Mouse (Mus musculus) heart, embryonic 12.5 days (tissue): ENCODE results near the gene Rgs19. TPM values are rescaled to one million over a fixed set of nuclear protein-coding genes. Genes with fewer than 3 reads are reported as not detected.
A peak's percentile ranks its signal among the peaks of the same experiment; 100 is the strongest.

Source experiments
- ATAC-seq: fragments of 200-750 bp; cut with Nextera tagmentation; 2 replicates; pipeline ENCODE4 v1.8.0; 2017; ENCODE audit warnings: moderate TSS enrichment, moderate library complexity; ENCODE audit not compliant: insufficient number of reproducible peaks, low FRiP score
- H3K27ac ChIP-seq: fragments of 300-500 bp; sonication (generic); 2 replicates; pipeline ENCODE4 v1.5.1; 2016; ENCODE audit warnings: mild to moderate bottlenecking, moderate library complexity; ENCODE audit not compliant: poor library complexity, severe bottlenecking
- H3K27me3 ChIP-seq: fragments of 300-500 bp; sonication (generic); replicated peaks from 2 replicates; pipeline ENCODE4 v1.6.1; 2016; ENCODE audit warnings: mild to moderate bottlenecking, moderate library complexity
- H3K36me3 ChIP-seq: fragments of 300-500 bp; sonication (generic); 2 replicates; pipeline ENCODE4 v1.6.1; 2016; ENCODE audit warnings: mild to moderate bottlenecking, moderate library complexity
- H3K4me1 ChIP-seq: fragments of 300-500 bp; sonication (generic); replicated peaks from 2 replicates; pipeline ENCODE4 v1.6.1; 2016; ENCODE audit warnings: mild to moderate bottlenecking
- H3K4me2 ChIP-seq: fragments of 300-500 bp; sonication (generic); 2 replicates; pipeline ENCODE4 v1.6.1; 2016; ENCODE audit warnings: mild to moderate bottlenecking, moderate library complexity
- H3K4me3 ChIP-seq: fragments of 300-500 bp; sonication (generic); 2 replicates; pipeline ENCODE4 v1.5.1; 2016; ENCODE audit warnings: mild to moderate bottlenecking
- H3K9ac ChIP-seq: fragments of 300-500 bp; sonication (generic); 2 replicates; pipeline ENCODE4 v1.6.1; 2016; ENCODE audit warnings: mild to moderate bottlenecking, moderate library complexity
- H3K9me3 ChIP-seq: fragments of 300-500 bp; sonication (generic); replicated peaks from 2 replicates; pipeline ENCODE4 v1.6.1; 2016; ENCODE audit warnings: mild to moderate bottlenecking, moderate library complexity
- WGBS: fragments of 180-500 bp; shearing (Covaris S2); methylation state at CpG from one replicate; pipeline ENCODE4 v1.1.7; 2016; 5-methylcytosine and 5-hydroxymethylcytosine counted together
- polyA plus RNA-seq: library from polyadenylated mRNA; unstranded; fragments of >200 nt; fragmentation: Nextera tagmentation; extraction: Ambion mirVana; gene quantifications from 2 replicates; pipeline ENCODE4 v1.2.1, GENCODE M21; 2016

The Rgs19 gene
- polyA plus RNA-seq, 1 experiment from 2014 or later: 45.4 TPM

DNA sequence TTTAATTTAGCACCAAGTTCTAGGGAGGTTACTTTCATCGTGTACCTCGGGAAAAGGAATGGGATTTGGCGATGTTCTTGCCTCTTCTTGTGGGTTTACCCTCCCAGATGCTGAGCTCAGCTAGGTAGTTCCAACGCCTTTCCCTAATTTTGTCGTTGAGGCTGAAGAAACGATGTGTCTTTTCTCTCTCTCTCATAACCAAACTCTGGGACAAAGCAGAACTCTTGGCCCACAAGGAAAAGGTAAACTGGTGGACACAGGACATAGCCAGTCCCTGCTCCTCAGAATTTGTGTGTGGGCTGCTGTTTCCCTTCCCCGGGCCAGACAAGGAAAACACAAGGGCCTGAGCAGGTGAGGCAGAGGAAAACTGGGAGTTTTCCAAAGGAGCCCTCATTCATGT is 21.8 kb downstream of the Rgs19 start:
- H3K9ac ChIP-seq: no peak overlapping the region
- no peaks in the 10 kb centered on the region; the same call in 1 of the 2 replicates for H3K9me3 ChIP-seq
- ATAC-seq: no peak
- peaks cover 35% of the 10 kb centered on the region for H3K4me1 ChIP-seq
- H3K4me3 ChIP-seq: no peak overlapping the region
- peaks cover 78% of the 10 kb centered on the region for H3K27me3 ChIP-seq
- H3K27ac ChIP-seq: no peak overlapping the region
- no peaks in the 10 kb centered on the region for H3K36me3 ChIP-seq
- peak overlapping the region; percentile 85 for H3K4me2 ChIP-seq
- WGBS: 24% methylated on average over 7 of the region's 7 CpGs

DNA sequence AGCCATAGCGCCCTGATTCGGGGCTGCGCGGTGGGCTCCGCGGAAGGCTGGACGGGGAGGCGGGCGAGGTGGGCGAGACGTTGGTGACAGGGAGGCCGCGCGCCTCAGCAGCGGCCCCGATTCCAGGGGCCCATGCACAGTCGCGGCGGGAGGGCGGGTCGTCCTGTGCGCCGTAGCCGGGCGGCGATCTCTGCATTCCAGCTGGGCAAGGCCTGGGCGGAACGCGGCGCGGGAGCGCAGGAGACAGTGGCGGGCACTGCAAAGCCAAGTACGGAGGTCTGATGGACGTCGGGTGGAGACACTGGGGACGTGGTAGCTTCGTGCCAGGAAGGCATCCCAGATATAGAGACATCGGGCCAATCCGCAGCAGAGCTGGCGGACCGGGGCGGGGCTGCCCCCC is 22.5 kb downstream of the Rgs19 start, which contains the start of gene Sox18:
TSS of gene Sox18 (minus strand) at position 315 of the 400 bp plus-strand sequence.
- H3K27ac ChIP-seq: peak within 1 kb of the TSS; percentile 62
- peak; percentile 51 for ATAC-seq
- under 1% methylated on average over 41 of the region's 43 CpGs for WGBS
- H3K4me1 ChIP-seq: peaks cover 34% of the 10 kb centered on the region
- H3K9ac ChIP-seq: peak within 1 kb of the TSS; percentile 70
- no peaks in the 10 kb centered on the region for H3K36me3 ChIP-seq
- peaks cover 78% of the 10 kb centered on the region for H3K27me3 ChIP-seq
- peak within 1 kb of the TSS; percentile 59 for H3K4me3 ChIP-seq
- peak within 1 kb of the TSS; percentile 85 for H3K4me2 ChIP-seq
- H3K9me3 ChIP-seq: no peaks in the 10 kb centered on the region; the same call in 1 of the 2 replicates

DNA sequence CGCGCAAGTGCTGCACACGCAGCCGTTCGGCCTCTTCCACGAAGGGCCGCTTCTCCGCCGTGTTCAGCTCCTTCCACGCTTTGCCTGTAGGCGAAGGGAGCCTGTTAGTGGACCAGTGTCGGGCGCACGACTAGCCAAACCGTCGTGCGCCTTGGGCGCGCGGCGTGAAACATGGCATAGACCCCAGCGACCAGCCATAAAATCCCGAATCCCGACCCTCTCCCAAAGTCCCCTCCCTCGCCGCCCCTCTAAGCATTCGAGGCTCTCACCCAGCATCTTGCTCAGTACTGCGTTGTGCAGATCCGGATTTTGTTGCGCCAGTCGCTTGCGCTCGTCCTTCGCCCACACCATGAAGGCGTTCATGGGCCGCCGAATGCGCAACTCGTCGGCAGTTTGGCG is 22.9 kb downstream of the Rgs19 start:
- under 1% methylated on average over 41 of the region's 41 CpGs for WGBS
- peak overlapping the region; percentile 62 for H3K27ac ChIP-seq
- H3K4me2 ChIP-seq: peak overlapping the region; percentile 85
- H3K4me1 ChIP-seq: peaks cover 32% of the 10 kb centered on the region
- H3K36me3 ChIP-seq: no peaks in the 10 kb centered on the region
- no peak for ATAC-seq
- peaks cover 78% of the 10 kb centered on the region for H3K27me3 ChIP-seq
- H3K4me3 ChIP-seq: peak overlapping the region; percentile 59
- no peaks in the 10 kb centered on the region; the same call in 1 of the 2 replicates for H3K9me3 ChIP-seq
- peak overlapping the region; percentile 70 for H3K9ac ChIP-seq

DNA sequence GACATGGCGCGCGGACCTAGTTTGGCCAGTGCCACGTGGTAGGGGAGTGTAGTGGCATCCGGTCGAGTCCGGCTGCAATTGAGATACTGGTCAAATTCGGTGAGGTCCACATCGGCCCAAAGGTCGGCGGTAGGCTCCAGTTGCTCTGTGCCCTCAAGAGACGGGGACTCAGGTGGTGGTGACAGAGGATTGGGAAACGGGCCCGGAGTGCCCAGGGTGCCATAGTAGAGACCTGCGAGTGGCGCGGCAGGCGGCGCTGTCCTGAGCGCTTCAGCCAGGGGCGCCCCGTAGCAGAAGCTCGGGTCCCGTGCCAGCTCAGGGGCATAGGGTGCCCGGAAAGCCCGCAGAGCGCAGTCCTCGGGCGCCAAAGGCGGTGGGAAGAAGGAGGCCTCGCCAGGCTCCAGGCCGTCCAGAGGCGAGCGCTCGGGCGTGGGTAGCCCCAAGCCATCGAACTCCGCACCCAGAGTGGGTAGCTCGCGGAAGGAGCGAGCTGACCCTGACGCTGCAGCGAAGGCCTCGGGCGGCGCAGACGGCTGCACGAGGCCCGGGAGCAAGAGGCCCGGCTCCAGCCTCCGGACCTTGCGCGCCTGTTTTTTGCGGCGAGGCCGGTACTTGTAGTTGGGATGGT is 23.4 kb downstream of the Rgs19 start:
- Histone ChIP-seq H3K9ac (peak overlapping the region; percentile 70), H3K9me3 (no peaks in the 10 kb centered on the region; the same call in 1 of the 2 replicates), H3K36me3 (no peaks in the 10 kb centered on the region), H3K27ac (peak overlapping the region; percentile 62), H3K4me1 (peaks cover 27% of the 10 kb centered on the region), H3K4me2 (peak overlapping the region; percentile 85), H3K27me3 (peaks cover 77% of the 10 kb centered on the region), H3K4me3 (peak overlapping the region; percentile 59)
- peak; percentile 16; the same call in 1 of the 2 replicates for ATAC-seq
- WGBS: 4% methylated on average over 56 of the region's 56 CpGs

DNA sequence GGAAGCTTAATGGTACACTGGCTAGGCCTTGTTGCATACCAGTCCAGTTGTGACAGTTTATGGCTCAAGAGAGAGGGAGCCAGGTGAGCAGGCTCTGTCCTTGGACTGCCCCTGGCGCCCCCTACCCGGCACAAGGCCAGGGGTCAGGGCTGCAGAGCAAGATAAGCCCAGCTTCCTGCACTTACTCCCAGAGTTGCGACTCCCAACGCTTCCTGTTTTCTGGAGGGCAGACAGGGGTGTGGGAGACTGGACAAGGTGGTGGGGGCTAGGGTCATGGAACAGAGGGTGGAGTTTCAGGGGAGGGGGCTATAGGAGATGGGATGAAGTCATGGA is 30.5 kb downstream of the Rgs19 start:
- 2% methylated on average over 4 of the region's 4 CpGs for WGBS
- peak; percentile 75 for ATAC-seq

DNA sequence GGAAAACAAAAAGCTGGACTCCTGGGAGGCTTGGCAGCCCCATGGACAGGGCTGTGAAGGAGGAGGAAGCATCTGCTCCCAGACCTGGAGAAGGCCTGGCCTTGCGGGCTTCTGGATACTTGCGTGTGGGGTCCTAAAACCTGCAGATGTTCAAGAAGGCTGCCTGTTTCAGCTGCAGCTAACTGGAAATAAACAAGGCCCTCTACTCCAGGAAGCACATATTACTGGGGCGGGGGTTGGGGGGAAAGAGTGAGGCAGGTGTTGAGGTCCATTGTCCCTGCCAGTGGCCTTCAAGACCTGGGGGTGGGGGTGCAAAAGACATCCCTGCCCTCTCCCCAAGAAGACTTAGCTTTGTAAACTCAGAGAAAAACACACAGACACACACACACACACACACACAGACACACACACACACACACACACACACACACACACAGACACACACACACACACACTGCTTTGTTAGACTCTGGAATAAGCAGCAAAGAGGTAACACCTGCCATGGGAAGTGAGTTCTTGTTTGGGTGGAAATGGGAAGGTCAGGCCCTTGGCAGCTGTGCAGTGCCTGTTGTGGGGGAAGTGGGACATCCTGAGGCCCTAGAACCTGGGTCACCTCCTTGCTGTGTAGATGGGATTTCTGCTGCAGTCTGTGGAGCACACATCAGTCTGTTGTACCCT is 31.0 kb downstream of the Rgs19 start:
- H3K36me3 ChIP-seq: 0 out of 2 replicates have a peak, but pooled peaks cover 2% of the 10 kb centered on the region
- no peak overlapping the region for H3K4me2 ChIP-seq
- H3K27ac ChIP-seq: peak overlapping the region; percentile 67
- no peak overlapping the region for H3K4me3 ChIP-seq
- peak; percentile 46 for ATAC-seq
- H3K27me3 ChIP-seq: peaks cover 2% of the 10 kb centered on the region
- H3K4me1 ChIP-seq: peaks cover 32% of the 10 kb centered on the region
- H3K9ac ChIP-seq: no peak overlapping the region; the same call in 1 of the 2 replicates
- whole genome bisulfite sequencing: 80% methylated on average over 3 of the region's 3 CpGs
- no peaks in the 10 kb centered on the region; the same call in 1 of the 2 replicates for H3K9me3 ChIP-seq

More for the DNA sequence above, 30.5 kb downstream of the Rgs19 start:
- Histone ChIP-seq H3K4me2 (no peak overlapping the region), H3K4me3 (no peak overlapping the region), H3K36me3 (0 out of 2 replicates have a peak, but pooled peaks cover 2% of the 10 kb centered on the region), H3K4me1 (peaks cover 32% of the 10 kb centered on the region), H3K27ac (peak overlapping the region; percentile 67), H3K27me3 (peaks cover 7% of the 10 kb centered on the region), H3K9me3 (no peaks in the 10 kb centered on the region; the same call in 1 of the 2 replicates), H3K9ac (no peak overlapping the region; the same call in 1 of the 2 replicates)

DNA sequence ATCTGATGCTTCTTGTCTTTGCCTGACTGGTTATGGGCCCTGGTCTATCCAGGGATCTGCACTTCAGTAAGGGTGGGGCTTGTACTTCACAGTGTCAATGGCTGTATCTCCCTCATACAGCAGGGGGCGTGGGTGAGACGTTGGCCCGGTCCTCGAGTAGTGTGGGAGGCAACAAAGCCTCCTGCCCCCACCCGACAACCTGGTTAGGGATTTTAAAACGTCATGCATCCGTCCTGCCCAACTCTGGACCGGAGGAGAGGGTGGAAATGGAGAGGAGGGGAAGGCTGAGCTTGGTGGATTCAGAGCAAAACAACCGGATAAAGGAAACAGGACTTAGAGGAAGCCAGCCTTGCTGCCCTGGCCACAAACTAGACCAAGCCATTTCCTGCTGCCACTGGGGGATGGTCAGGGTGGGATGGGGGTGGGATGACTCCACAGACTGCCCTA is 34.1 kb downstream of the Rgs19 start:
- 0 out of 2 replicates have a peak overlapping the region, but pooled peaks have one; percentile 20 for H3K4me2 ChIP-seq
- H3K4me1 ChIP-seq: peaks cover 34% of the 10 kb centered on the region
- 0 out of 2 replicates have a peak overlapping the region, but pooled peaks have one; percentile 44 for H3K27ac ChIP-seq
- no peaks in the 10 kb centered on the region for H3K9me3 ChIP-seq
- no peak overlapping the region for H3K4me3 ChIP-seq
- H3K27me3 ChIP-seq: no peaks in the 10 kb centered on the region
- H3K36me3 ChIP-seq: peaks cover 27% of the 10 kb centered on the region
- ATAC-seq: peak; percentile 75
- 5% methylated on average over 9 of the region's 9 CpGs for WGBS
- H3K9ac ChIP-seq: no peak overlapping the region

DNA sequence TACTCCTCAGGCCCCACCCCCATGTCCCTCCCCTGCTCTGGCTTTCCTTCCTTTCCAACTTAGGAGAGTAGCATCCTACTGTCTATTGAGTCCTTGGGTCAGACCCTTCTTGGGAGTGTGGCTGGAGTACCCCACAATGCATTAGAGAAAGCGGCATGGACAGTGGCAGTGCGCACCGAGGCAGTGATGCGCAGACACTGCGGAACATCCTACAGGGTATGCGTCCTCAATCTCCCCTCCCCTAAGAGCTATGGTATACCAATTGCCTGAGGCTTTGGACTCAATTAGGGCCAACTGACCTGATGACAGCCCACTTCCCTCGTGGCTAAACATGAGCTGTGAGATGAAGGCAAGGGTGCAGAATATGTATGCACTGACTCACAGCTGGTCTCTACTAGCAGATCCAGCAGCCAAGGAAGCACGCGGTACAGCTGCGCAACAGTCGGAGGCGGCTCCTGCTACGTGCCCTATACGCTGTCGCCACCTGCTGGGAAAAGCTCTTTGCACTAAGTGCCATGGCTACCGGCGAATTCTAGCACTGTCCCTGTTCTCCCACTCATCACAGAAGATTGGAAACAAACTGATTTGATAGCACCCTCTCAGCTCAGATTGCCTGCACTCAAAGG is 34.7 kb downstream of the Rgs19 start:
- Histone ChIP-seq H3K4me3 (no peak overlapping the region), H3K27ac (0 out of 2 replicates have a peak overlapping the region, but pooled peaks have one; percentile 17), H3K27me3 (no peaks in the 10 kb centered on the region), H3K36me3 (peaks cover 29% of the 10 kb centered on the region), H3K4me1 (peaks cover 34% of the 10 kb centered on the region), H3K9me3 (no peaks in the 10 kb centered on the region), H3K9ac (no peak overlapping the region), H3K4me2 (0 out of 2 replicates have a peak overlapping the region, but pooled peaks have one; percentile 20)
- ATAC-seq: peak; percentile 54; the same call in 1 of the 2 replicates
- 37% methylated on average over 17 of the region's 17 CpGs for WGBS

DNA sequence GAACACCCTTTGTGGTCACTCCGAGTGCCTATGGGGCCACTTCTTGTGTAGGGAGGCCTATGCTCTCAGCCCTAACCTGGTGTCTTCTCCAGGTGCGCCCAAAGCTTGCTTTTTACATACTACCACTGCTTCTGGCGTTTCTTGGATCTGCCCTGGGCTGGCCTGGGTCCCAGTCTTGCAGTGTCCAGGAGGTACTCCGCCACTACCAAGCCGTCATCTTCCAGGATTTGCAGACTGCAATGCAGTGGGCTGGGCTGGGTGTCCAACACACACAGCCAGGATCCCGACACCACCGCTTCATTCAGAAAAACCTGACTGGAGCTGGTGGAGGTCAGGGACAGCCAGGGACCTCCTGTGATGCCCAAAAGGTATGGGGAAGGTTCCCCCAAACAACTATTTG is 35.2 kb downstream of the Rgs19 start:
- Histone ChIP-seq H3K4me2 (no peak overlapping the region), H3K27ac (no peak overlapping the region), H3K9me3 (no peaks in the 10 kb centered on the region), H3K27me3 (no peaks in the 10 kb centered on the region), H3K36me3 (peaks cover 34% of the 10 kb centered on the region), H3K4me3 (no peak overlapping the region), H3K4me1 (peaks cover 39% of the 10 kb centered on the region), H3K9ac (no peak overlapping the region)
- ATAC-seq: no peak
- 81% methylated on average over 7 of the region's 7 CpGs for WGBS

DNA sequence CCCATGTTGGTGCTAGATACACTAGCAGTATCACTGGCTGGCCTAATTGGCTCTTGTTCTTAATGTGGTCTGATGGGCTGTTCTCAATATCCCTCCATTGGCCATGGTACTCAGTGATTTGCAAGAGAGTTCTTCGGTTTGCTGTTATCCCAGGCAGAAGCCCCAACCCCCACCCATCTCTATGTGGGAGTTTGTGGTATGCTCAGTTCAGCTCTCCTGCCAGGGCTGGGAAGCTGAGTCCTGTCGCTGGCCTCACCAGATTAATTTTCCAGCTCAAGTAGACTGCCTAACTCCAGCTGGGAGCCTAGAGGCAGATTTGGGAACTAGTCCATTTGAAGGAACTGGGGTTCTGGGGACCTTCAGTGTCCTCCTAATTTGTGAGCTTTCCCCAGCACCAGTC is 36.3 kb downstream of the Rgs19 start:
- H3K4me3 ChIP-seq: no peak overlapping the region
- WGBS: 66% methylated on average over 2 of the region's 2 CpGs
- ATAC-seq: no peak

DNA sequence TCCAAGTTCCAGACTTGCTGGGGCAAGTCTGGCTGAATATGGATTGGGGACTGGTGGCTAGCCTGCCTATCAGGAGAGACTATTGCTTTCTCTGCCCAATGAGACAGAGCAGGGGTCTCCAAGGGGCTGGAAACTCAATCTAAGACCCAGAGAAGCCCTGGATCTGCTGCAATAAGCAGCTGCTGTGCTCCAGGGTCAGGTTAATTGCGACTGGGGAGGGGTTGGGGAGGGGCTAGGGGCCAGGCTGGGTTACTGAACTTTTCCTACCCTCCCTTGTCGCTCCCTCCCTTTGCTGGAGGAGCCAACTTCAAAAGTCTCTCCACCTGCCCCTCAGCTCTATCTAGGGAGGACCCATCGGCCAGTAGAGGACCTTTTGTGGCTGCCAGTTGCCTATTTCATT is 37.0 kb downstream of the Rgs19 start, which contains the start of gene Gm29797:
TSS of gene Gm29797 (plus strand) at position 301 of the 400 bp plus-strand sequence.
- no peak within 1 kb of the TSS for H3K9ac ChIP-seq
- no peak within 1 kb of the TSS for H3K27ac ChIP-seq
- H3K4me2 ChIP-seq: no peak within 1 kb of the TSS
- H3K27me3 ChIP-seq: no peaks in the 10 kb centered on the region
- H3K9me3 ChIP-seq: no peaks in the 10 kb centered on the region
- WGBS: 73% methylated on average over 3 of the region's 3 CpGs
- peaks cover 29% of the 10 kb centered on the region for H3K4me1 ChIP-seq
- H3K4me3 ChIP-seq: no peak within 1 kb of the TSS
- no peak for ATAC-seq
- peaks cover 52% of the 10 kb centered on the region for H3K36me3 ChIP-seq

More for the DNA sequence above, 36.3 kb downstream of the Rgs19 start:
- Histone ChIP-seq H3K36me3 (peaks cover 45% of the 10 kb centered on the region), H3K4me2 (no peak overlapping the region), H3K9ac (no peak overlapping the region), H3K27ac (no peak overlapping the region), H3K27me3 (no peaks in the 10 kb centered on the region), H3K9me3 (no peaks in the 10 kb centered on the region), H3K4me1 (peaks cover 33% of the 10 kb centered on the region)
